Mouse (Mus musculus): ENCODE data around the gene Slc38a4. TPM values are rescaled to one million over a fixed set of nuclear protein-coding genes. Genes with fewer than 3 reads are reported as not detected.

The Slc38a4 gene
- polyA plus RNA-seq, 1 experiment: 0.35 TPM

GRCm38 (mm10) chr15:97085833-97086232 is 30.1 kb upstream of the Slc38a4 start:
- Histone ChIP-seq H3K4me3 (ENCODE audit: control insufficient read depth, low read depth, low read length) (no peak overlapping the region), H3K27me3 (ENCODE audit: control insufficient read depth, insufficient read depth, low read length) (no peaks in the 10 kb centered on the region), H3K27ac (ENCODE audit: control insufficient read depth, insufficient read depth, low read depth, low read length) (no peak overlapping the region), H3K4me1 (ENCODE audit: control insufficient read depth, insufficient read depth, low read length) (no peaks in the 10 kb centered on the region; the same call in 1 of the 2 replicates), H3K36me3 (ENCODE audit: control insufficient read depth, insufficient read depth, low read length) (no peaks in the 10 kb centered on the region)
- TF ChIP-seq POLR2A (IDR thresholded peaks at IDR 0.05; ENCODE audit: control insufficient read depth, low read depth, low read length): no peak
- TF ChIP-seq CTCF (IDR thresholded peaks at IDR 0.05; ENCODE audit: control insufficient read depth, insufficient read depth, insufficient replicate concordance, low read depth, low read length): no peak

GRCm38 (mm10) chr15:97077665-97078064 is 21.9 kb upstream of the Slc38a4 start:
- no peaks in the 10 kb centered on the region for H3K27me3 ChIP-seq (ENCODE audit: control insufficient read depth, insufficient read depth, low read length)
- H3K27ac ChIP-seq (ENCODE audit: control insufficient read depth, insufficient read depth, low read depth, low read length): no peak overlapping the region
- TF ChIP-seq CTCF (IDR thresholded peaks at IDR 0.05; ENCODE audit: control insufficient read depth, insufficient read depth, insufficient replicate concordance, low read depth, low read length) (no peak), POLR2A (IDR thresholded peaks at IDR 0.05; ENCODE audit: control insufficient read depth, low read depth, low read length) (no peak)
- peaks cover 7% of the 10 kb centered on the region for H3K4me1 ChIP-seq (ENCODE audit: control insufficient read depth, insufficient read depth, low read length)
- no peak overlapping the region for H3K4me3 ChIP-seq (ENCODE audit: control insufficient read depth, low read depth, low read length)
- H3K36me3 ChIP-seq (ENCODE audit: control insufficient read depth, insufficient read depth, low read length): no peaks in the 10 kb centered on the region

DNA sequence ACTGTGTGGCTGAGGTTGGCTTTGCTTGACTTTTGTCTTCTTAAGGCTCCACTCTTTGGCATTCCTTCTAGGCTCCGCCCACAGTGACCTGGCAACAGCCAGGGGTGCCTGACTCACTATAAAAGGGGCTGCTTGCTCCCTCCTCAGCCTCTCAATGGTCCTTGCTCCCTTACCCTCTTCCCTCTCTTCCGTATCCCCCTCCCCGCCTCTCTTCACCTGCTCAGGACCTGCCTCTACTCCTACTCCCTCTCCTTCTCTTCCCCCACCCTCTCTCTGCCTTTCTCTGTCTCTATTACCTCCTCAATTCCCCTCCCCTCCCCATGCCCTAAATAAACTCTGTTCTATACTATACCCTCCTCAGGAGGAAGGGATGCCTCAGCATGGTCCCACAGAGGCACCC is 20.3 kb upstream of the Slc38a4 start:
- Histone ChIP-seq H3K4me1 (ENCODE audit: control insufficient read depth, insufficient read depth, low read length) (peaks cover 7% of the 10 kb centered on the region), H3K4me3 (ENCODE audit: control insufficient read depth, low read depth, low read length) (no peak overlapping the region), H3K27ac (ENCODE audit: control insufficient read depth, insufficient read depth, low read depth, low read length) (no peak overlapping the region), H3K36me3 (ENCODE audit: control insufficient read depth, insufficient read depth, low read length) (no peaks in the 10 kb centered on the region), H3K27me3 (ENCODE audit: control insufficient read depth, insufficient read depth, low read length) (no peaks in the 10 kb centered on the region)
- TF ChIP-seq POLR2A (IDR thresholded peaks at IDR 0.05; ENCODE audit: control insufficient read depth, low read depth, low read length) (no peak), CTCF (IDR thresholded peaks at IDR 0.05; ENCODE audit: control insufficient read depth, insufficient read depth, insufficient replicate concordance, low read depth, low read length) (no peak)

DNA sequence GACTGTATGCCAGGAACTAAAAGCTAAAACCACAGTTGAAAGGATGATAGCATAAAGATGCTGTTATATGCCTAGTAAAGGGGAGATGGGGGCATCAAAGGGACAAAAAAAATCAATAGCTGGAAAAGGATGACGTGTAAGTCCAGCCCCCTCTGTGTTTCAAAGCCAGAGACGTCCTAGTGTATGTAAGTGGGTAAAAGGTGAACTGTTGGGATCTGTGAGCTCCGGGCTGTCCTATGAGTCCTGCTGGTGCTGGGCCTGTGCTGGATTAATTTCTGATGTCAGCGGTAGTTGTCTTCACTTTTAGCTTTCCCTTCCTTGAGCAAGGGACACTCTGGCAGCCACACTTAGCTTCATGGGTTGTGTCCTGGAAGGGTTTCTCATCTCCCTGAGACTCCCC is 19.5 kb upstream of the Slc38a4 start:
- no peak overlapping the region for H3K4me3 ChIP-seq (ENCODE audit: control insufficient read depth, low read depth, low read length)
- no peak overlapping the region for H3K27ac ChIP-seq (ENCODE audit: control insufficient read depth, insufficient read depth, low read depth, low read length)
- no peak for TF ChIP-seq CTCF (IDR thresholded peaks at IDR 0.05; ENCODE audit: control insufficient read depth, insufficient read depth, insufficient replicate concordance, low read depth, low read length)
- no peak for TF ChIP-seq POLR2A (IDR thresholded peaks at IDR 0.05; ENCODE audit: control insufficient read depth, low read depth, low read length)
- no peaks in the 10 kb centered on the region for H3K36me3 ChIP-seq (ENCODE audit: control insufficient read depth, insufficient read depth, low read length)
- H3K27me3 ChIP-seq (ENCODE audit: control insufficient read depth, insufficient read depth, low read length): no peaks in the 10 kb centered on the region
- H3K4me1 ChIP-seq (ENCODE audit: control insufficient read depth, insufficient read depth, low read length): peaks cover 7% of the 10 kb centered on the region

DNA sequence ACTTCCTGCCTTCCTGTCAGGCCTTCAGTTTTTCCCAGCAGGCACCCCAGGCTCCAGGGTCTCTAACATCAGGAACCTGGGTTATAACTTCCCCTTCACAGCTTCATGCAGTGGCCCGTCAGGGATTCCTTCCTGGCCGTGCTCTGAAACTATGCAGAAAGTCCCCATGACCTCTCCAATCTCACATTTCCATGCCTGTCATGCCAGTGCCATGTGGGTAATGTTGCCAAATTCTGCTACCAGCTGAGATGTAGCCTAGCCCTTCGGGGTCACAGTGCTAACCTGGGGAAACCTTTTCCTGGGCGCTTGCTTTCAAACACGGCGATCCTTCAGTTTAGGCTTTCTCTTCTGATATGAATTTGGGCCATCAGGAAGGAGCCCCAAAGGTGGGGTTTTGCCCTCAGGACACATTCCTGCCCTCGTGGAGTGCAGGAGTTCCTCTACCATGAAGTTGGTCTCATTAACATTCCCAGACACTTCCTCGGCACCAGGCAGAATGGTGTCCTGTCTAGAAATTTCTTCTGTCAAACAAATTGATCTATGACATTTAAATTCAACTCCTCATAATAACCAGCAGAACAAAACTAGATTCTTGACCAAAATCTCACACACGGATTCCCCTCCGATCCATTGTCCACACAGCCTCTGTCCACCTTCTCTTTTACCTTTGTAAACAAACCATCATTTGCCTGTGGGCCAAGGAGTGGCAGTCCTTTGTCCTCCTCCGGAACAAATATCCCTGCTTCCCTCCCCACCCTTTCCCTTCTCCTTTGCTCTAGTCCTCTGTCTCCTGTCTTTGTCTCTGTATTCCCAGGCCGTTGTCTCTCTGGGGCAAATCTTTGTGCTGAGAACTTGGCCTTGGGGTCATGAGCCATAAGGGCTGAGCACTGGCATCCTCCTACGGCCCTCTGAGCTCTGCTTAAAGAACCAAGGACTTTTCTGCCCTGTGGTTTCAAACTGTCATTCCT is 17.4 kb upstream of the Slc38a4 start:
- Histone ChIP-seq H3K27ac (ENCODE audit: control insufficient read depth, insufficient read depth, low read depth, low read length) (no peak overlapping the region), H3K27me3 (ENCODE audit: control insufficient read depth, insufficient read depth, low read length) (no peaks in the 10 kb centered on the region), H3K4me1 (ENCODE audit: control insufficient read depth, insufficient read depth, low read length) (peaks cover 13% of the 10 kb centered on the region), H3K4me3 (ENCODE audit: control insufficient read depth, low read depth, low read length) (no peak overlapping the region), H3K36me3 (ENCODE audit: control insufficient read depth, insufficient read depth, low read length) (no peaks in the 10 kb centered on the region)
- TF ChIP-seq CTCF (IDR thresholded peaks at IDR 0.05; ENCODE audit: control insufficient read depth, insufficient read depth, insufficient replicate concordance, low read depth, low read length) (no peak), POLR2A (IDR thresholded peaks at IDR 0.05; ENCODE audit: control insufficient read depth, low read depth, low read length) (no peak)

DNA sequence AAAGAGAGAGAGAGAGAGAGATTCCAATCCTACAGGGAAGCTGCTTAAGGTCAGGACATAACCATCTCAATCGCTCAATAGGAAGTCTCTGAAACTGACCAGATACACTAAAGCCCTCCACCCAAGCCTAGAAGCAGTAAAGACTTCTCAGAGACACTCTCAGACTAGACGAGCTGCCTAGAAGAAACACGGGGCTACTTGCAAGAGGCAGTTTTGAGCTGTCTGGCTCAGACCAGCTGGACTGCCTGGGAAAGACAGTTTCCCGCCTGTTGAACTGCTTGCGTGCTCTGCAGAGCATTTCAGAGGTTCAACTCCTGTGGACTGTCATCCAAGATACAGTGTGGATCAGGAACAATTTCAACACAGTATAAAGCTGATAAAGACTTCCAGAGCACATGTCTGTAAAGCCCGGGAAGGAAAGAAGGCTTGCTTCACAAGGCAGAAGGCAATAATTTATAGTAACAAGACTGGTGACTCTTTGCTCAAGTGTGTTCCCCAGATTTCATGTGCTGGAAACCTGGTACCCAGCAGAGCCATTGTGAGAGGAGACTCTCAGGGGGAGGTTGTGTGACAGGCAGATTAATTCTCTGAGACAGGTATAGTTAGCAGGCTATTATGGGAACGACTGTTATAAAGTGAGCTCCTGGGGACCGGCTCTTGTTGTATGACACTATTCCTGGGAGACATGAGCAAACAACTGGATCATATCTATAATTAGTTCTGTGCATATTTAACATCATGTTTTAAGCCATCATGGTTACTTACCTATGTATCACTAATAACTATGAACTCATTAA is 11.8 kb upstream of the Slc38a4 start:
- Histone ChIP-seq H3K4me1 (ENCODE audit: control insufficient read depth, insufficient read depth, low read length) (peaks cover 6% of the 10 kb centered on the region), H3K36me3 (ENCODE audit: control insufficient read depth, insufficient read depth, low read length) (no peaks in the 10 kb centered on the region), H3K4me3 (ENCODE audit: control insufficient read depth, low read depth, low read length) (no peak overlapping the region), H3K27me3 (ENCODE audit: control insufficient read depth, insufficient read depth, low read length) (no peaks in the 10 kb centered on the region), H3K27ac (ENCODE audit: control insufficient read depth, insufficient read depth, low read depth, low read length) (no peak overlapping the region)
- TF ChIP-seq POLR2A (IDR thresholded peaks at IDR 0.05; ENCODE audit: control insufficient read depth, low read depth, low read length) (no peak), CTCF (IDR thresholded peaks at IDR 0.05; ENCODE audit: control insufficient read depth, insufficient read depth, insufficient replicate concordance, low read depth, low read length) (no peak)

DNA sequence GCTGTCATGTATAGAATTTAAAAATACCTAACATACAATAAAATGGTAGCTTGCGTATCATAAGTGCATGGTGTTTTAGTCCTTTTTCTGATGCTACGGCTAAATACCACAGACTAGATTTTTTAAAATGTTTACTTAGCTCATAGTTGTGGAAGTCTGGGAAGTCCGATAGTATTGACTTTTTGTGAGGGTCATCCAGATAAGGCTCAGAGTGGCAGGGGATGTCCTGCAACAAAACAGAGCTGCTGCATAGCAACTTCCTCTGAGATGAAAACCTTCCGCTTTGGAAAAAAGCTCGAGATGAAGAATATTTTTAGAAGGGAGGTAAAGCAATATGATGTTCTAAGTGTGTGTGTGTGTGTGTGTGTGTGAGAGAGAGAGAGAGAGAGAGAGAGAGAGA is 11.2 kb upstream of the Slc38a4 start:
- TF ChIP-seq POLR2A (IDR thresholded peaks at IDR 0.05; ENCODE audit: control insufficient read depth, low read depth, low read length) (no peak), CTCF (IDR thresholded peaks at IDR 0.05; ENCODE audit: control insufficient read depth, insufficient read depth, insufficient replicate concordance, low read depth, low read length) (no peak)
- Histone ChIP-seq H3K27me3 (ENCODE audit: control insufficient read depth, insufficient read depth, low read length) (no peaks in the 10 kb centered on the region), H3K36me3 (ENCODE audit: control insufficient read depth, insufficient read depth, low read length) (no peaks in the 10 kb centered on the region), H3K27ac (ENCODE audit: control insufficient read depth, insufficient read depth, low read depth, low read length) (no peak overlapping the region), H3K4me1 (ENCODE audit: control insufficient read depth, insufficient read depth, low read length) (peaks cover 6% of the 10 kb centered on the region), H3K4me3 (ENCODE audit: control insufficient read depth, low read depth, low read length) (no peak overlapping the region)
